Mouse (Mus musculus) hindbrain, embryonic 11.5 days (tissue): ENCODE data around the gene Tmub1. TPM values are rescaled to one million over a fixed set of nuclear protein-coding genes. Genes with fewer than 3 reads are reported as not detected.
A peak's percentile ranks its signal among the peaks of the same experiment; 100 is the strongest.

Experiments
- ATAC-seq: fragments of 200-750 bp; cut with Nextera tagmentation; 2 replicates; pipeline ENCODE4 v1.8.0; 2017; ENCODE audit warnings: mild to moderate bottlenecking, moderate TSS enrichment, moderate library complexity; ENCODE audit not compliant: low FRiP score
- DNase-seq: peaks from one replicate; pipeline ENCODE4 v3.0.0-alpha.2; 2015; ENCODE audit warnings: low spot score
- H3K27ac ChIP-seq: fragments of 300-500 bp; sonication (generic); 2 replicates; pipeline ENCODE4 v1.5.1; 2014; ENCODE audit warnings: mild to moderate bottlenecking, low read depth, low read length
- H3K27me3 ChIP-seq: fragments of 300-500 bp; sonication (generic); 2 replicates; pipeline ENCODE4 v1.6.1; 2014; ENCODE audit warnings: mild to moderate bottlenecking, low read length, moderate library complexity, mixed read lengths; ENCODE audit not compliant: control insufficient read depth, insufficient read depth
- H3K36me3 ChIP-seq: fragments of 300-500 bp; sonication (generic); 2 replicates; pipeline ENCODE4 v1.6.1; 2014; ENCODE audit warnings: mild to moderate bottlenecking, low read length, moderate library complexity, mixed read lengths; ENCODE audit not compliant: control insufficient read depth, insufficient read depth
- H3K4me1 ChIP-seq: fragments of 300-500 bp; sonication (generic); replicated peaks from 2 replicates; pipeline ENCODE4 v1.6.1; 2014; ENCODE audit warnings: low read length, mixed read lengths; ENCODE audit not compliant: control insufficient read depth, insufficient read depth
- H3K4me2 ChIP-seq: fragments of 300-500 bp; sonication (generic); replicated peaks from 2 replicates; pipeline ENCODE4 v1.6.1; 2014; ENCODE audit warnings: mild to moderate bottlenecking, low read depth, low read length
- H3K4me3 ChIP-seq: fragments of 300-500 bp; sonication (generic); 2 replicates; pipeline ENCODE4 v1.5.1; 2014; ENCODE audit warnings: low read depth, low read length
- H3K9ac ChIP-seq: fragments of 300-500 bp; sonication (generic); 2 replicates; pipeline ENCODE4 v1.6.1; 2014; ENCODE audit warnings: low read depth, low read length
- H3K9me3 ChIP-seq: fragments of 300-500 bp; sonication (generic); 2 replicates; pipeline ENCODE4 v1.6.1; 2016; ENCODE audit warnings: low read length; ENCODE audit not compliant: control insufficient read depth
- WGBS: fragments of 180-500 bp; shearing (Covaris S2); extraction: QIAGEN DNeasy Blood & Tissue Kit; methylation state at CpG from one replicate; pipeline ENCODE4 v1.1.7; 2014; 5-methylcytosine and 5-hydroxymethylcytosine counted together
- polyA plus RNA-seq: library from polyadenylated mRNA; unstranded; fragments of >200 nt; fragmentation: Nextera tagmentation; extraction: Ambion mirVana; gene quantifications from 2 replicates; pipeline ENCODE4 v1.2.1, GENCODE M21; 2014

The Tmub1 gene
- polyA plus RNA-seq, 1 experiment from 2014 or later, result 33.6 TPM

GRCm38 (mm10) chr5:24452030-24452690 is 4.5 kb upstream of the Tmub1 start, which contains the start of gene Agap3:
Agap3 (plus strand) TSS chr5:24452177.
- Histone ChIP-seq H3K4me1 (peaks cover 15% of the 10 kb centered on the region), H3K27me3 (no peaks in the 10 kb centered on the region; the same call in 1 of the 2 replicates), H3K36me3 (no peaks in the 10 kb centered on the region), H3K9ac (peak within 1 kb of the TSS; percentile 99), H3K27ac (peak within 1 kb of the TSS; percentile 93), H3K4me2 (peak within 1 kb of the TSS; percentile 94), H3K4me3 (peak within 1 kb of the TSS; percentile 92), H3K9me3 (no peaks in the 10 kb centered on the region)
- ATAC-seq (peak; percentile 7; the same call in 1 of the 2 replicates), DNase-seq (peak; percentile 64)
- under 1% methylated on average over 39 of the region's 85 CpGs for WGBS

GRCm38 (mm10) chr5:24451264-24452029 is 3.8 kb upstream of the Tmub1 start:
- no peaks in the 10 kb centered on the region; the same call in 1 of the 2 replicates for H3K27me3 ChIP-seq
- H3K36me3 ChIP-seq, result no peaks in the 10 kb centered on the region
- peak overlapping the region; percentile 93 for H3K27ac ChIP-seq
- 4% methylated on average over 34 of the region's 66 CpGs for whole genome bisulfite sequencing
- H3K4me2 ChIP-seq, result peak overlapping the region; percentile 94
- peak overlapping the region; percentile 92 for H3K4me3 ChIP-seq
- no peaks in the 10 kb centered on the region for H3K9me3 ChIP-seq
- peaks cover 15% of the 10 kb centered on the region for H3K4me1 ChIP-seq
- peak; percentile 87 for DNase-seq
- peak overlapping the region; percentile 99 for H3K9ac ChIP-seq
- peak; percentile 67 for ATAC-seq

GRCm38 (mm10) chr5:24446630-24447029 is 1.0 kb downstream of the Tmub1 start:
- Histone ChIP-seq H3K36me3 (no peaks in the 10 kb centered on the region), H3K27ac (no peak overlapping the region), H3K4me2 (no peak overlapping the region), H3K4me3 (no peak overlapping the region; the same call in 1 of the 2 replicates), H3K4me1 (peaks cover 13% of the 10 kb centered on the region), H3K27me3 (no peaks in the 10 kb centered on the region; the same call in 1 of the 2 replicates), H3K9ac (no peak overlapping the region), H3K9me3 (no peaks in the 10 kb centered on the region)
- ATAC-seq (no peak), DNase-seq (no peak)
- 89% methylated on average over 7 of the region's 7 CpGs for WGBS

GRCm38 (mm10) chr5:24445428-24446080 is 2.1 kb downstream of the Tmub1 start:
- peak overlapping the region; percentile 89 for H3K4me3 ChIP-seq
- H3K9ac ChIP-seq, result peak overlapping the region; percentile 96
- no peak for DNase-seq
- H3K4me1 ChIP-seq, result peaks cover 9% of the 10 kb centered on the region
- H3K27me3 ChIP-seq, result no peaks in the 10 kb centered on the region; the same call in 1 of the 2 replicates
- H3K4me2 ChIP-seq, result peak overlapping the region; percentile 91
- ATAC-seq, result peak; percentile 1; the same call in 1 of the 2 replicates
- no peaks in the 10 kb centered on the region; the same call in 1 of the 2 replicates for H3K36me3 ChIP-seq
- H3K9me3 ChIP-seq, result no peaks in the 10 kb centered on the region
- 55% methylated on average over 20 of the region's 20 CpGs for WGBS
- peak overlapping the region; percentile 87 for H3K27ac ChIP-seq

GRCm38 (mm10) chr5:24444746-24445427 is 2.8 kb downstream of the Tmub1 start, which contains the start of gene Fastk:
Fastk (minus strand) TSS chr5:24445287.
- peak within 1 kb of the TSS; percentile 87 for H3K27ac ChIP-seq
- H3K9ac ChIP-seq, result peak within 1 kb of the TSS; percentile 96
- peak within 1 kb of the TSS; percentile 91 for H3K4me2 ChIP-seq
- peaks cover 9% of the 10 kb centered on the region for H3K4me1 ChIP-seq
- no peaks in the 10 kb centered on the region; the same call in 1 of the 2 replicates for H3K27me3 ChIP-seq
- H3K9me3 ChIP-seq, result no peaks in the 10 kb centered on the region
- H3K4me3 ChIP-seq, result peak within 1 kb of the TSS; percentile 89
- ATAC-seq (peak; percentile 84), DNase-seq (peak; percentile 97)
- H3K36me3 ChIP-seq, result no peaks in the 10 kb centered on the region; the same call in 1 of the 2 replicates
- WGBS, result under 1% methylated on average over 56 of the region's 60 CpGs

- Histone ChIP-seq H3K27me3 (no peaks in the 10 kb centered on the region; the same call in 1 of the 2 replicates), H3K27ac (no peak overlapping the region), H3K4me1 (peaks cover 9% of the 10 kb centered on the region), H3K4me3 (peak overlapping the region; percentile 89), H3K9ac (peak overlapping the region; percentile 96), H3K9me3 (no peaks in the 10 kb centered on the region), H3K36me3 (no peaks in the 10 kb centered on the region; the same call in 1 of the 2 replicates), H3K4me2 (peak overlapping the region; percentile 91)
- ATAC-seq, result no peak
- 85% methylated on average over 12 of the region's 12 CpGs for WGBS
- no peak for DNase-seq
Measured at GRCm38 (mm10) chr5:24443927-24444326, 3.7 kb downstream of the Tmub1 start.

- 94% methylated on average over 7 of the region's 7 CpGs for WGBS
- ATAC-seq (no peak), DNase-seq (no peak)
- Histone ChIP-seq H3K9me3 (no peaks in the 10 kb centered on the region), H3K36me3 (no peaks in the 10 kb centered on the region; the same call in 1 of the 2 replicates), H3K27ac (no peak overlapping the region), H3K4me2 (no peak overlapping the region), H3K4me1 (peaks cover 9% of the 10 kb centered on the region), H3K4me3 (no peak overlapping the region), H3K27me3 (no peaks in the 10 kb centered on the region), H3K9ac (no peak overlapping the region)
Measured at GRCm38 (mm10) chr5:24443204-24443603, 4.5 kb downstream of the Tmub1 start.

- H3K4me1 ChIP-seq, result peaks cover 9% of the 10 kb centered on the region
- H3K27me3 ChIP-seq, result no peaks in the 10 kb centered on the region
- no peak overlapping the region for H3K4me2 ChIP-seq
- ATAC-seq (no peak), DNase-seq (no peak)
- no peak overlapping the region for H3K9ac ChIP-seq
- no peaks in the 10 kb centered on the region for H3K9me3 ChIP-seq
- no peak overlapping the region for H3K4me3 ChIP-seq
- no peak overlapping the region for H3K27ac ChIP-seq
- WGBS, result 91% methylated on average over 9 of the region's 9 CpGs
- H3K36me3 ChIP-seq, result no peaks in the 10 kb centered on the region; the same call in 1 of the 2 replicates
Measured at GRCm38 (mm10) chr5:24442029-24442428, 5.6 kb downstream of the Tmub1 start.
